Mouse (Mus musculus): ENCODE data around the gene Pi4ka. TPM values are rescaled to one million over a fixed set of nuclear protein-coding genes. Genes with fewer than 3 reads are reported as not detected.

The Pi4ka gene
- total RNA-seq, 1 experiment, result 42.5 TPM

- in situ Hi-C loops (cut with MboI; ENCODE audit: low sequenced_read_pairs in 2 of 2, unreplicated experiment in 2 of 2), result loop anchor here in 1 of 2 experiments (10.0 kb wide), 1 partner anchor 61 kb away; the partner anchor contains the start of genes Rimbp3 and Ube2l3
- no peaks in the 10 kb centered on the region for H3K9me3 ChIP-seq (ENCODE audit: control insufficient read depth, insufficient read depth, low read depth, low read length)
- no peak for TF ChIP-seq MAFK (IDR thresholded peaks at IDR 0.05; ENCODE audit: insufficient read depth, low read depth, low read length)
- peak; percentile 81; the same call in 1 of the 2 replicates for TF ChIP-seq ZNF384 (IDR thresholded peaks at IDR 0.05; ENCODE audit: low read depth, low read length)
- TF ChIP-seq CHD2 (IDR thresholded peaks at IDR 0.05; ENCODE audit: low read depth, low read length), result no peak
- TF ChIP-seq ZC3H11A (IDR thresholded peaks at IDR 0.05; ENCODE audit: borderline replicate concordance, low read depth, low read length), result no peak
- no peak for TF ChIP-seq HCFC1 (IDR thresholded peaks at IDR 0.05; ENCODE audit: borderline replicate concordance, insufficient read depth, low read length)
- H3K27ac ChIP-seq (ENCODE audit: insufficient read depth, low read depth, low read length, poor library complexity, severe bottlenecking), result no peak overlapping the region
- H3K36me3 ChIP-seq (ENCODE audit: control insufficient read depth, insufficient read depth, low read length, poor library complexity, severe bottlenecking), result peaks cover 7% of the 10 kb centered on the region; the same call in 1 of the 2 replicates
- DNase-seq (ENCODE audit: low read depth, low spot score), result no peak
- no peak overlapping the region for H3K9ac ChIP-seq (ENCODE audit: insufficient read depth, low read depth, low read length, poor library complexity, severe bottlenecking)
- peaks cover 0 to 6% of the 10 kb centered on the region in 2 experiments; a peak in 1 of 4 replicates for H3K4me1 ChIP-seq (ENCODE audit: control insufficient read depth in 2 of 2, insufficient read depth in 2 of 2, low read length in 2 of 2, poor library complexity in 1 of 2)
- no peak overlapping the region for H3K4me3 ChIP-seq (ENCODE audit: insufficient read depth in 1 of 2, low read depth in 1 of 2, low read length in 2 of 2, poor library complexity in 1 of 2, severe bottlenecking in 1 of 2)
Observed at GRCm38 (mm10) chr16:17266113-17266512, 140.0 kb downstream of the Pi4ka start.

GRCm38 (mm10) chr16:17261341-17261740, 144.8 kb downstream of the Pi4ka start:
- H3K4me1 ChIP-seq (ENCODE audit: control insufficient read depth in 2 of 2, insufficient read depth in 2 of 2, low read length in 2 of 2, poor library complexity in 1 of 2), result peaks cover 2 to 18% of the 10 kb centered on the region in 2 experiments; a peak in 2 of 4 replicates
- DNase-seq (ENCODE audit: low read depth, low spot score), result no peak
- no peak overlapping the region for H3K9ac ChIP-seq (ENCODE audit: insufficient read depth, low read depth, low read length, poor library complexity, severe bottlenecking)
- TF ChIP-seq ZC3H11A (IDR thresholded peaks at IDR 0.05; ENCODE audit: borderline replicate concordance, low read depth, low read length) (no peak), MAFK (IDR thresholded peaks at IDR 0.05; ENCODE audit: insufficient read depth, low read depth, low read length) (no peak), HCFC1 (IDR thresholded peaks at IDR 0.05; ENCODE audit: borderline replicate concordance, insufficient read depth, low read length) (no peak), CHD2 (IDR thresholded peaks at IDR 0.05; ENCODE audit: low read depth, low read length) (no peak)
- in situ Hi-C loops (cut with MboI; ENCODE audit: low sequenced_read_pairs in 2 of 2, unreplicated experiment in 2 of 2), result loop anchor here in 1 of 2 experiments (10.0 kb wide), 1 partner anchor 57 kb away; the partner anchor contains the start of genes Rimbp3 and Ube2l3
- H3K27ac ChIP-seq (ENCODE audit: insufficient read depth, low read depth, low read length, poor library complexity, severe bottlenecking), result no peak overlapping the region
- no peak overlapping the region for H3K4me3 ChIP-seq (ENCODE audit: insufficient read depth in 1 of 2, low read depth in 1 of 2, low read length in 2 of 2, poor library complexity in 1 of 2, severe bottlenecking in 1 of 2)
- H3K9me3 ChIP-seq (ENCODE audit: control insufficient read depth, insufficient read depth, low read depth, low read length), result no peaks in the 10 kb centered on the region
- peaks cover 37% of the 10 kb centered on the region for H3K36me3 ChIP-seq (ENCODE audit: control insufficient read depth, insufficient read depth, low read length, poor library complexity, severe bottlenecking)

- DNase-seq (ENCODE audit: low read depth, low spot score), result no peak
- in situ Hi-C loops (cut with MboI; ENCODE audit: low sequenced_read_pairs in 2 of 2, unreplicated experiment in 2 of 2), result no loop called here
- H3K27ac ChIP-seq (ENCODE audit: insufficient read depth, low read depth, low read length, poor library complexity, severe bottlenecking), result no peak overlapping the region
- TF ChIP-seq ZC3H11A (IDR thresholded peaks at IDR 0.05; ENCODE audit: borderline replicate concordance, low read depth, low read length) (no peak), MAFK (IDR thresholded peaks at IDR 0.05; ENCODE audit: insufficient read depth, low read depth, low read length) (no peak), ZNF384 (IDR thresholded peaks at IDR 0.05; ENCODE audit: low read depth, low read length) (no peak), CHD2 (IDR thresholded peaks at IDR 0.05; ENCODE audit: low read depth, low read length) (no peak)
- peaks cover 47% of the 10 kb centered on the region for H3K36me3 ChIP-seq (ENCODE audit: control insufficient read depth, insufficient read depth, low read length, poor library complexity, severe bottlenecking)
- H3K4me1 ChIP-seq (ENCODE audit: control insufficient read depth in 2 of 2, insufficient read depth in 2 of 2, low read length in 2 of 2, poor library complexity in 1 of 2), result peaks cover 7 to 25% of the 10 kb centered on the region in 2 experiments
- peak overlapping the region in 1 of 2 experiments; percentile 27; a peak in 1 of 4 replicates for H3K4me3 ChIP-seq (ENCODE audit: insufficient read depth in 1 of 2, low read depth in 1 of 2, low read length in 2 of 2, poor library complexity in 1 of 2, severe bottlenecking in 1 of 2)
- H3K9ac ChIP-seq (ENCODE audit: insufficient read depth, low read depth, low read length, poor library complexity, severe bottlenecking), result peak overlapping the region; percentile 26; the same call in 1 of the 2 replicates
- H3K9me3 ChIP-seq (ENCODE audit: control insufficient read depth, insufficient read depth, low read depth, low read length), result no peaks in the 10 kb centered on the region
Observed at GRCm38 (mm10) chr16:17258917-17259316, 147.2 kb downstream of the Pi4ka start.

GRCm38 (mm10) chr16:17257359-17257821, 148.7 kb downstream of the Pi4ka start:
- no peak overlapping the region for H3K4me3 ChIP-seq (ENCODE audit: insufficient read depth in 1 of 2, low read depth in 1 of 2, low read length in 2 of 2, poor library complexity in 1 of 2, severe bottlenecking in 1 of 2)
- H3K36me3 ChIP-seq (ENCODE audit: control insufficient read depth, insufficient read depth, low read length, poor library complexity, severe bottlenecking), result peaks cover 47% of the 10 kb centered on the region
- no peak overlapping the region for H3K27ac ChIP-seq (ENCODE audit: insufficient read depth, low read depth, low read length, poor library complexity, severe bottlenecking)
- in situ Hi-C loops (cut with MboI; ENCODE audit: low sequenced_read_pairs in 2 of 2, unreplicated experiment in 2 of 2), result no loop called here
- H3K9me3 ChIP-seq (ENCODE audit: control insufficient read depth, insufficient read depth, low read depth, low read length), result no peaks in the 10 kb centered on the region
- no peak for DNase-seq (ENCODE audit: low read depth, low spot score)
- no peak overlapping the region for H3K9ac ChIP-seq (ENCODE audit: insufficient read depth, low read depth, low read length, poor library complexity, severe bottlenecking)
- TF ChIP-seq HCFC1 (IDR thresholded peaks at IDR 0.05; ENCODE audit: borderline replicate concordance, insufficient read depth, low read length) (no peak), ZNF384 (IDR thresholded peaks at IDR 0.05; ENCODE audit: low read depth, low read length) (no peak), ZC3H11A (IDR thresholded peaks at IDR 0.05; ENCODE audit: borderline replicate concordance, low read depth, low read length) (no peak), CHD2 (IDR thresholded peaks at IDR 0.05; ENCODE audit: low read depth, low read length) (no peak), MAFK (IDR thresholded peaks at IDR 0.05; ENCODE audit: insufficient read depth, low read depth, low read length) (no peak)
- peaks cover 15 to 40% of the 10 kb centered on the region in 2 experiments for H3K4me1 ChIP-seq (ENCODE audit: control insufficient read depth in 2 of 2, insufficient read depth in 2 of 2, low read length in 2 of 2, poor library complexity in 1 of 2)
